Mouse (Mus musculus): ENCODE results near the gene Zfp57.

DNA sequence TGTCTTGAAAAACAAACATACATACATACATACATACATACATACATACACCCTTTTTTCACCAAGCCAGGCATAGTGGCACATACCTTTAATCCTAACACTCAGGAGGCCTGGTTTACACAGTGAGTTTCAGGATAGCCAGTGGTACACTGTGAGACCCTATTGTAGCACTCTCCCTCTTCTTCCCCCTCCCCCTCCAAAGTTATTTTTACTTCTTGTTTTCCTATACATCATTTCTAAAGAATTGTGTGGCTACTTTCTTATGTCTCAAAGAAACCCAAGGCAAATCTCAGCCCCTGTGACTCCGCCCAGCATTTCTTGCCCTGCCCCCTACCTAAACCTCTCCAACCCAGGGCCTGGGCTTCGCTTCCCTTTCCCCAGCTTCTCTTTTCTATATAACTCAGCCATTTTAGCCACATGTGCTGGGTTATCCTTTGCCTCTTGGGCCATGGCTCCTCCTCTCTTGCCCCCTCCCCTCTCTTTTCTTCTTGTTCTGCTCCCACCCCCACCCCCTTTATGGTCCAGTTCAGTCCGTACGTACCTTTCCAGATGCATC is 7.1 kb upstream of the Zfp57 start:
- TF ChIP-seq CTCF (IDR thresholded peaks at IDR 0.05; ENCODE audit: low read depth): no peak
- TF ChIP-seq EP300 (IDR thresholded peaks at IDR 0.05; ENCODE audit: low read depth): no peak

Data from heart, postnatal 0 days (tissue).